Mouse (Mus musculus) urinary bladder, adult 18-20 months (tissue): Measurements from ENCODE around the gene Prr15l.

Experiments
- DNase-seq, 2 experiments: peaks; one replicate each; pipeline ENCODE4 v3.0.0; 2022; ENCODE audit warnings: low spot score in 2 of 2, mixed read lengths in 2 of 2

Prr15l gene

GRCm38 (mm10) chr11:96928088-96928487 is at the start of gene Prr15l:
TSS of gene Prr15l (plus strand) at chr11:96928104.
- no peak for DNase-seq

- no peak for DNase-seq
Measured at GRCm38 (mm10) chr11:96878715-96879114, 49.2 kb upstream of the Prr15l start.

GRCm38 (mm10) chr11:96879359-96879758 is 48.5 kb upstream of the Prr15l start:
- no peak for DNase-seq

- DNase-seq: no peak
Measured at GRCm38 (mm10) chr11:96880296-96880695, 47.6 kb upstream of the Prr15l start.

- DNase-seq: no peak
Measured at GRCm38 (mm10) chr11:96885901-96886340, 42.0 kb upstream of the Prr15l start.

GRCm38 (mm10) chr11:96886942-96887546 is 40.9 kb upstream of the Prr15l start:
- no peak for DNase-seq

GRCm38 (mm10) chr11:96891784-96892527 is 35.9 kb upstream of the Prr15l start:
- DNase-seq: no peak

- no peak for DNase-seq
Measured at GRCm38 (mm10) chr11:96893203-96893842, 34.6 kb upstream of the Prr15l start.

- no peak for DNase-seq
Measured at GRCm38 (mm10) chr11:96895886-96896285, 32.0 kb upstream of the Prr15l start.

- no peak for DNase-seq
Measured at GRCm38 (mm10) chr11:96899449-96900306, 28.2 kb upstream of the Prr15l start.

- DNase-seq: no peak
Measured at GRCm38 (mm10) chr11:96901332-96901731, 26.6 kb upstream of the Prr15l start.

GRCm38 (mm10) chr11:96902639-96903635 is 25.0 kb upstream of the Prr15l start:
- DNase-seq: no peak

GRCm38 (mm10) chr11:96906431-96907161 is 21.3 kb upstream of the Prr15l start:
- DNase-seq: no peak

GRCm38 (mm10) chr11:96908594-96908993 is 19.3 kb upstream of the Prr15l start:
- DNase-seq: no peak

- DNase-seq: peak; percentile 38 to 50
Measured at GRCm38 (mm10) chr11:96910003-96910402, 17.9 kb upstream of the Prr15l start.

GRCm38 (mm10) chr11:96912682-96913081 is 15.2 kb upstream of the Prr15l start:
- DNase-seq: no peak

- DNase-seq: peak; percentile 97 to 100
Measured at GRCm38 (mm10) chr11:96916044-96916884, 11.6 kb upstream of the Prr15l start, which contains the start of gene Cdk5rap3. TSS of gene Cdk5rap3 (minus strand) at chr11:96916496.

- no peak for DNase-seq
Measured at GRCm38 (mm10) chr11:96916885-96917396, 11.0 kb upstream of the Prr15l start.

GRCm38 (mm10) chr11:96917415-96917814 is 10.5 kb upstream of the Prr15l start:
- no peak for DNase-seq
